Mouse (Mus musculus) stomach, embryonic 14.5 days (tissue): Measurements from ENCODE around the gene Trio. TPM values are rescaled to one million over a fixed set of nuclear protein-coding genes. Genes with fewer than 3 reads are reported as not detected.
A peak's percentile ranks its signal among the peaks of the same experiment; 100 is the strongest.

Experiments
- ATAC-seq: fragments of 200-750 bp; cut with Nextera tagmentation; 2 replicates; pipeline ENCODE4 v1.8.0; 2017; ENCODE audit warnings: low read depth, moderate TSS enrichment; ENCODE audit not compliant: insufficient number of reproducible peaks, insufficient read depth, low FRiP score
- H3K27ac ChIP-seq: fragments of 300-500 bp; sonication (generic); 2 replicates; pipeline ENCODE4 v1.5.1; 2014; ENCODE audit warnings: mild to moderate bottlenecking, low read length, moderate library complexity, mixed read lengths
- H3K27me3 ChIP-seq: fragments of 300-500 bp; sonication (generic); 2 replicates; pipeline ENCODE4 v1.6.1; 2014; ENCODE audit warnings: low read length, control low read depth, mixed read lengths; ENCODE audit not compliant: control insufficient read depth, insufficient read depth
- H3K36me3 ChIP-seq: fragments of 300-500 bp; sonication (generic); 2 replicates; pipeline ENCODE4 v1.6.1; 2014; ENCODE audit warnings: mild to moderate bottlenecking, control low read depth, low read length, moderate library complexity, mixed read lengths; ENCODE audit not compliant: control insufficient read depth, insufficient read depth
- H3K4me1 ChIP-seq: fragments of 300-500 bp; sonication (generic); 2 replicates; pipeline ENCODE4 v1.6.1; 2014; ENCODE audit warnings: low read length, control low read depth, mixed read lengths; ENCODE audit not compliant: control insufficient read depth, insufficient read depth
- H3K4me2 ChIP-seq: fragments of 300-500 bp; sonication (generic); replicated peaks from 2 replicates; pipeline ENCODE4 v1.6.1; 2014; ENCODE audit warnings: low read depth, low read length, control low read depth
- H3K4me3 ChIP-seq: fragments of 300-500 bp; sonication (generic); 2 replicates; pipeline ENCODE4 v1.5.1; 2014; ENCODE audit warnings: low read depth, low read length, control low read depth
- H3K9ac ChIP-seq: fragments of 300-500 bp; sonication (generic); replicated peaks from 2 replicates; pipeline ENCODE4 v1.6.1; 2014; ENCODE audit warnings: low read depth, mild to moderate bottlenecking, control low read depth, low read length, moderate library complexity, mixed read lengths
- H3K9me3 ChIP-seq: fragments of 300-500 bp; sonication (generic); 2 replicates; pipeline ENCODE4 v1.6.1; 2016; ENCODE audit warnings: low read depth, low read length, control low read depth; ENCODE audit not compliant: control insufficient read depth
- WGBS: fragments of 180-500 bp; shearing (Covaris S2); extraction: QIAGEN DNeasy Blood & Tissue Kit; methylation state at CpG from one replicate; pipeline ENCODE4 v1.1.7; 2014; 5-methylcytosine and 5-hydroxymethylcytosine counted together
- polyA plus RNA-seq: library from polyadenylated mRNA; unstranded; fragments of >200 nt; fragmentation: Nextera tagmentation; extraction: Ambion mirVana; gene quantifications from 2 replicates; pipeline ENCODE4 v1.2.1, GENCODE M21; 2014

Trio gene
- polyA plus RNA-seq, 1 experiment from 2014 or later = 54.2 TPM

DNA sequence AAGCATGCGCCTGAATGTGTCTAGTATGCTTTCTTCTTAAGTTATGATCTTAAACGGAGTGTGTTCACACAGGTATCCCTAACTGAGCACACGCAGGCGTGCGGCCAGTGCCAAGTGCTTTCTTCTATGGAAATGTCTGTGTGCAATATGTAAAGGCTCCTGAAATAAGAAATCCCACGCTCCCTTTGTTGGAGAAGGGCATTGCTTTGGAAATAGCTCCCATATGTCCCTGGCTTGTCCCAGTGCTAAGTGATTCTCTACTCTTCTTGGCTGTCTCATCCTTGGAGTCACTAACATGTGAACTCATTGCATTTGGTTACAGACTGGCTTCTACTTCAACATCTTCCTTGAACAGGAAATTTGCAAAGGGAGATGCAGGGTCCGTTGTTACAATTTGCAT is 340.8 kb downstream of the Trio start:
- 80% methylated on average over 7 of the region's 7 CpGs for WGBS
- Histone ChIP-seq H3K4me3 (no peak overlapping the region), H3K27ac (no peak overlapping the region), H3K36me3 (no peaks in the 10 kb centered on the region), H3K9ac (no peak overlapping the region), H3K4me2 (no peak overlapping the region), H3K4me1 (0 out of 2 replicates have a peak, but pooled peaks cover 4% of the 10 kb centered on the region), H3K27me3 (no peaks in the 10 kb centered on the region), H3K9me3 (no peaks in the 10 kb centered on the region)
- no peak for ATAC-seq

DNA sequence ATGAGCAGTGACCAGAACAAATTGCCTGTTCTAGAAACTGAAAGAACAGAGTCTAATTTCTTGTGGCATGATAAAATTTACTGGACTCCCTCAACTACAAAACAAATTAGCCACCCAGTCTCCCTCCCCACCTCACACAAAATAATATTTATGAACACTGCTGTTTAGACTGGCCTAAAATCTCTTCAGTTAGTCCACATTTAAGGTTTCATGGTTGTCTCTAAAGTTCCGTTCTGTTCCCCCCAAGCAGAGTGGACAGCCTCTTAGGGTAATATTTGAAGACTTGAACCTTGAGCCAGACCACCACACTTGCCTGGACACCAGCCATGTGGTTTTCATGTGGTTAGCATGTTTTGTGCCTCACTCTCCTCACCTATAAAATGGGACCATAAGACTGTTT is 342.4 kb downstream of the Trio start:
- WGBS = 50% methylated on average over 1 of the region's 1 CpGs
- no peak for ATAC-seq
- H3K27me3 ChIP-seq = no peaks in the 10 kb centered on the region
- 0 out of 2 replicates have a peak, but pooled peaks cover 4% of the 10 kb centered on the region for H3K4me1 ChIP-seq
- H3K9me3 ChIP-seq = no peaks in the 10 kb centered on the region
- no peak overlapping the region for H3K4me3 ChIP-seq
- no peaks in the 10 kb centered on the region for H3K36me3 ChIP-seq
- H3K9ac ChIP-seq = no peak overlapping the region
- no peak overlapping the region for H3K27ac ChIP-seq
- H3K4me2 ChIP-seq = no peak overlapping the region

DNA sequence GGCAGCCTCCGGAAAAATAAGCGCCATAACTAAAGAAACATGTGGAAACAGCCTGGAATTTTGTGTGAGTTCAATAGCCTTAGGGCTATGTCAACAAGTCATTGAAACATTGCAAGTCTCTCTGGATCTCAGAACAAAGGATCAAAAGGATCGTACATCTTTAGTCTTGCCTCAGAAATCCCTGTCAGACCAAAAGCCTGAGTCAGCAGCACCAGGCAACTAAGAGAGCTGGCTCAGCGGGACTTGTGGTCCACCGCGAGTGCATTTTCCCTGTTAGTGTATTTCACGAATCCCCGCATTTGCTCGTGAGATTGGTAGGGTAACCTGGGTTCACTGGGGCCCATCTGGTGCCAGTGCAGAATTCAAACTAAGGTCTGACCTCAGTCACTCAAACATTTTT is 343.0 kb downstream of the Trio start:
- Histone ChIP-seq H3K4me2 (no peak overlapping the region), H3K4me3 (no peak overlapping the region), H3K9ac (no peak overlapping the region), H3K9me3 (no peaks in the 10 kb centered on the region), H3K27ac (peak overlapping the region; percentile 75; the same call in 1 of the 2 replicates), H3K36me3 (no peaks in the 10 kb centered on the region), H3K27me3 (no peaks in the 10 kb centered on the region), H3K4me1 (0 out of 2 replicates have a peak, but pooled peaks cover 4% of the 10 kb centered on the region)
- no peak for ATAC-seq
- 16% methylated on average over 9 of the region's 9 CpGs for WGBS

DNA sequence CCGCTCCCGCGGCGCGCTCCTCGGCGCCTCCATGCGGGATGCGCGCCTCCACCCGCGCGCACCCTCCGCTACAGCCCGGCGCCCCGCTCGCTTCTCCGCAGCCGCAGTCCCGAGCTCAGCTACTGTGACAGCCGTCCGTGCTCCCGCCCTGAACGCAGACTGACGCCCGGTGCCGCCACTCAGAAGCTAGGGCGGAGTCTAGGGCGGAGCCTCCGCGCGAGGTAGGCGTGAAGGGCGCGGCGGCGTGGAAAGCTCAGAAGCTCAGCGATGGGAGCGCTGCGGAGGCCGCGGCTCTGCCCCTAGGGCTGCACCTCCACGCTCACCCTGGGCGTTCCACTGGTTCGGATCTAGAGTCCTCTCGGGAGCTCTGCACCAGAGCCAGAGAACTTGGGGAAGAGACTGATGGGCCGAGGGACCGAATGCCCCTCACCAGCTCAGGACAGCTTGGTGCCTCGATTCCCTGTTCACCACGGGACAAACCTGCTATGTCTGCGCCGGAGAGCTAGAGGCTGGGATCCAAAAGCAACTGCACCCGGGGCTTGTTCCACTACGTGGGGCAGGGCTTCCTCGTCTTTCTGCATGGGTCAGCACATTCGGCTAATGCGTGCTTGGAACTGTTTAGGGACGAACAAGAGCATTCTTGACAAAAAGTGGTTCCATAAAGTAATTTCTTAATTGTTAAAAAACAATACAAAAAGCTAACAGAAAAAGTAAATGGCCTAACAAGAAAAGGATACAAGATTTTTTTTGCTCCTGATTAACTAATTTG is 344.0 kb downstream of the Trio start, which contains the start of gene Otulinl:
TSS of gene Otulinl (minus strand) at position 161 of the 769 bp plus-strand sequence.
- peak within 1 kb of the TSS; percentile 58 for H3K4me3 ChIP-seq
- H3K4me2 ChIP-seq = peak within 1 kb of the TSS; percentile 84
- no peaks in the 10 kb centered on the region for H3K36me3 ChIP-seq
- no peak within 1 kb of the TSS; the same call in 1 of the 2 replicates for H3K27ac ChIP-seq
- no peaks in the 10 kb centered on the region for H3K9me3 ChIP-seq
- peak within 1 kb of the TSS; percentile 49 for H3K9ac ChIP-seq
- 2% methylated on average over 58 of the region's 59 CpGs for WGBS
- ATAC-seq = peak; percentile 98
- 0 out of 2 replicates have a peak, but pooled peaks cover 4% of the 10 kb centered on the region for H3K4me1 ChIP-seq
- no peaks in the 10 kb centered on the region for H3K27me3 ChIP-seq

DNA sequence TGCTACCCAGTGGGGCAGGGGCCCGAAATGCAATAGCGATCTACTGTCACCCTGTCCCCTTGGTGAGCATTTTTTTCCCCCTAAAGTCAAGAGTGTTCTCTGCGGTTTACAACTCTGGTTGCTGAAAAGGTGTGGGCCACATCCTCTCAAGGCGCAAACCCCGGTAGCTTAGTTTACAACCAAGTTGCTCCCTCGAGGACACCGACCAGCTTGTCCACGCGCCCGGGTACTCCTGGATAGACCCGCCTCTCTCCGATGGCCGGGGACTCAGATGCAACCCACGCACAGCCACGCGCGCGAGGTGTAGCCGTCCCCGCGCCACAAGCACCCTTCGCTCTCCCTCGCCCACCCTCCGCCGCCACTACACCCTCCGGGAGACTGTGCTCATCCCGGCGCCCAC is 344.7 kb downstream of the Trio start:
- H3K27me3 ChIP-seq = no peaks in the 10 kb centered on the region
- WGBS = 3% methylated on average over 28 of the region's 28 CpGs
- H3K27ac ChIP-seq = no peak overlapping the region
- H3K9me3 ChIP-seq = no peaks in the 10 kb centered on the region
- H3K4me1 ChIP-seq = 0 out of 2 replicates have a peak, but pooled peaks cover 4% of the 10 kb centered on the region
- peak overlapping the region; percentile 58 for H3K4me3 ChIP-seq
- ATAC-seq = no peak
- no peaks in the 10 kb centered on the region for H3K36me3 ChIP-seq
- peak overlapping the region; percentile 49 for H3K9ac ChIP-seq
- H3K4me2 ChIP-seq = peak overlapping the region; percentile 84

Other genes with a start within 250 kb of the Trio start
- 0.03 and 0.04 TPM in 2 replicates for gene Dnah5, start 177.9 kb upstream of the Trio start, polyA plus RNA-seq